Mouse (Mus musculus) embryonic facial prominence, embryonic 13.5 days (tissue): Measurements from ENCODE around the gene Tent5c. TPM values are rescaled to one million over a fixed set of nuclear protein-coding genes. Genes with fewer than 3 reads are reported as not detected.

Source experiments
- ATAC-seq: fragments of 200-750 bp; cut with Nextera tagmentation; 2 replicates; pipeline ENCODE4 v1.8.0; 2017; ENCODE audit warnings: low read depth; ENCODE audit not compliant: insufficient number of reproducible peaks, insufficient read depth, low FRiP score, low TSS enrichment
- H3K27ac ChIP-seq: fragments of 300-500 bp; sonication (generic); 2 replicates; pipeline ENCODE4 v1.5.1; 2015; ENCODE audit warnings: moderate library complexity, mild to moderate bottlenecking, inconsistent platforms
- H3K27me3 ChIP-seq: fragments of 300-500 bp; sonication (generic); 2 replicates; pipeline ENCODE4 v1.6.1; 2015; ENCODE audit warnings: mild to moderate bottlenecking, inconsistent platforms
- H3K36me3 ChIP-seq: fragments of 300-500 bp; sonication (generic); 2 replicates; pipeline ENCODE4 v1.6.1; 2015; ENCODE audit warnings: mild to moderate bottlenecking, inconsistent platforms
- H3K4me1 ChIP-seq: fragments of 300-500 bp; sonication (generic); 2 replicates; pipeline ENCODE4 v1.6.1; 2015; ENCODE audit warnings: inconsistent platforms
- H3K4me2 ChIP-seq: fragments of 300-500 bp; sonication (generic); 2 replicates; pipeline ENCODE4 v1.6.1; 2015; ENCODE audit warnings: moderate library complexity, mild to moderate bottlenecking, inconsistent platforms
- H3K4me3 ChIP-seq: fragments of 300-500 bp; sonication (generic); 2 replicates; pipeline ENCODE4 v1.5.1; 2015; ENCODE audit warnings: mild to moderate bottlenecking, inconsistent platforms
- H3K9ac ChIP-seq: fragments of 300-500 bp; sonication (generic); 2 replicates; pipeline ENCODE4 v1.6.1; 2015; ENCODE audit warnings: mild to moderate bottlenecking, inconsistent platforms
- H3K9me3 ChIP-seq: fragments of 300-500 bp; sonication (generic); 2 replicates; pipeline ENCODE4 v1.6.1; 2016; ENCODE audit warnings: inconsistent platforms
- WGBS: fragments of 180-500 bp; shearing (Covaris S2); methylation state at CpG from one replicate; pipeline ENCODE4 v1.1.7; 2015; ENCODE audit warnings: mixed read lengths; 5-methylcytosine and 5-hydroxymethylcytosine counted together
- polyA plus RNA-seq: library from polyadenylated mRNA; unstranded; fragments of >200 nt; fragmentation: Nextera tagmentation; extraction: Ambion mirVana; gene quantifications from 2 replicates; pipeline ENCODE4 v1.2.1, GENCODE M21; 2015

Gene Tent5c
- 4.8 and 6.1 TPM in 2 replicates for polyA plus RNA-seq

DNA sequence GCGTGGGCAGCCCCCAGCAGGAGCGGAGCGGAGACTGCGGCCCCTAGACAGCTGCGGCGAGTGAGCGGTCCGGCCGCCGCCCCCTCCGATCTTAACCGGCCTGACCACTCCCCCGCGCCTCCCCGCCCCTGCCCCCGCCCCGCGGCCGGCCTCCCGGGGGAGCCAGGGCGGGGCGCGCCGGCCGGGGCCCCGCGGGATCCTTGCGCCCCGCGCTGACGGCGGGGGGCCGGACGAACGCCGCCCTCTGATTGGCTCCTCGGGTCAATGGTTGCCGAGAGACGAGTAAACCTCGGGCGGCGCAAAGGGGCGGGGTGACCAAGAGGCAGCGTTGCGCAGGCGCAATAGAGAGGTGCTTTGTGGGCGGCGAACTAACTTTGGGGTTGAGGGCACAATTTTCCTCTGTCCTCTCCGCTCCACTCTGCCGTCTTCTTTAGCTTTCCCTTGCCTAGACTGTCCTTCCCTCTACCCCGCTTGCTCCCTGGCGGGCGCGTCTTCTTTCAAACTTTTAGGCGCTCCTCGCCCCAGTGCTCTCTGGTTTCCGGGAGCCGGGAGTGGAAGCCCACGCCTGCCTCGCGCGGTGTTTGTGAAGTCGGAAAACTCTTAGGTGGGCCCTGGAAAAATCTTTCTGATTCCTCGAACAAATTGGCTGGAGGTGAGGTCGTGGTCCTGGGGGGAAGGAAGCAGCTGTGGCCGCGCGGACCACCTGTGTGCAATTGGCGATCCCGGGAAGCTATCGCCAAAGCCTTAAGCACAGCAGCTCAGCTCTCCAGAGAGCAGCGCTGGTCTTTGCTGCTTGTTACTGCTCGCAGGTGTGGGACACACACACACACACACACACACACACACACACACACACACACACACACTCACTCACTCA lies at the start of gene Tent5c:
Gene Tent5c, minus strand, starts transcription at position 192 of the 877 bp plus-strand sequence.
- H3K9me3 ChIP-seq: no peaks in the 10 kb centered on the region
- peaks cover 56% of the 10 kb centered on the region for H3K27me3 ChIP-seq
- H3K4me1 ChIP-seq: peaks cover 13% of the 10 kb centered on the region
- peak within 1 kb of the TSS; percentile 74 for H3K9ac ChIP-seq
- H3K4me3 ChIP-seq: peak within 1 kb of the TSS; percentile 64
- under 1% methylated on average over 68 of the region's 73 CpGs for WGBS
- H3K36me3 ChIP-seq: no peaks in the 10 kb centered on the region
- ATAC-seq: peak; percentile 93
- peak within 1 kb of the TSS; percentile 98 for H3K4me2 ChIP-seq
- H3K27ac ChIP-seq: 0 out of 2 replicates have a peak within 1 kb of the TSS, but pooled peaks have one; percentile 44

DNA sequence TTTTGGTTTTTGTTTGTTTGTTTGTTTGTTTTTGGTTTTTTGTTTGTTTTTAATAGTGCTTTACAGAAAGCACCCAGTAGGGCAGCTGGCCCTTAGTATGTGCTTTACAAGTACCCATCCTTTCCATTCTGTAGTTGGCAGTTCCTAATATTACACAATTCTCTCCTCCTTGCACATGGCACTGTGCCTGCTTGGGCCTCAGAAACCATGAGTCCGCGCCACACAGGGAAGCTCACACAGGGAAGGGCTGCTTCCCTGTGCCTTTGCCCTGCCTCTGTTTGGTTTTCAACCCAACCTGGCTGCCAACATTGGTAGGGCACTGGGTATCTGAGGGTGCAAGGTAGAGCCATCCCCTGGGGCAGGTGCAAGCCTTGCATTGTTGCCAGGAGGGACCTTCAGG lies 47.6 kb upstream of the Tent5c start:
- Histone ChIP-seq H3K9me3 (no peaks in the 10 kb centered on the region), H3K27me3 (no peaks in the 10 kb centered on the region), H3K36me3 (no peaks in the 10 kb centered on the region), H3K4me3 (no peak overlapping the region), H3K27ac (no peak overlapping the region), H3K4me1 (no peaks in the 10 kb centered on the region), H3K4me2 (no peak overlapping the region), H3K9ac (no peak overlapping the region)
- no peak for ATAC-seq
- 94% methylated on average over 2 of the region's 2 CpGs for WGBS

DNA sequence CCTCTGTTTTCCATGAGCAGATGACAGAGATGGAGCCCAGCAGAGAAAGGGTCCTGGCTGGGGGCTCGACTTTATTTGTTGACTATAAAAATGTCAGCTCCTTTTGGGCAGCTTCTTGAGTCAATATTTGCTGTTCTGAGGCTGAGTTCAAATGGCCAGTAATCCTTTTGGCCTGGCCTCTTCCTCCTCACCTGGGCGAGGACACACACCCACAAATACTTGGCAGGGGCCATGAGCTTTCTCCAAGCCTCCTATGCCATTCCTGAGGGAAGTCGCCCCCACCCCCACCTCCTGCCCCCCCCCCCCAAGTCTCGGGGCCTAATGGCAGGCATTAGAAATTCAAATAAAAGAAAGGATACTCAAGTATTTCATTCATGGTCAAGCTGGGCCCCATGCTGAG lies 46.8 kb upstream of the Tent5c start:
- Histone ChIP-seq H3K36me3 (no peaks in the 10 kb centered on the region), H3K9ac (no peak overlapping the region), H3K9me3 (no peaks in the 10 kb centered on the region), H3K4me2 (no peak overlapping the region), H3K27ac (no peak overlapping the region), H3K4me1 (no peaks in the 10 kb centered on the region), H3K4me3 (no peak overlapping the region), H3K27me3 (no peaks in the 10 kb centered on the region)
- WGBS: 77% methylated on average over 4 of the region's 4 CpGs
- no peak for ATAC-seq

DNA sequence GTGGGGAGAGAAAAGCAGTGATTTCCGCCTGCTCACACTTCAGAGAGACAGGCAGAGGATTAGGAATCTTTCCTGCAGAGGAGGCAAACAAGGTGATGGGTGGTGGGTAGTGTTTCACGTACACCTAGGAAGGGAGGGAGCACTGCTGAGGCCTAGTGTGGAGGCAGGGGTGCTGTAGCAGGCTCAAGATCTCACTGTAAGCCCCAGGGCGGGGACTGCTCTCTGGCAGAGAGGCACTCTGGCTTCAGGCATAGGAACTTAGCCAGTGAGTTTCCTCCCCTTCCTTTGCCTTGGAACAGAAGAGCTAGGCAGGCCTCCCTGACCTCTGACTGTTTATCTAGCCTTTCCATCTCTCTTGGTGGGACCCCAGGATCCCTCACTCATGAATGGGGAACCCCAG lies 46.2 kb upstream of the Tent5c start:
- 42% methylated on average over 3 of the region's 3 CpGs for WGBS
- Histone ChIP-seq H3K4me3 (no peak overlapping the region), H3K9me3 (no peaks in the 10 kb centered on the region), H3K9ac (no peak overlapping the region), H3K4me2 (no peak overlapping the region), H3K4me1 (no peaks in the 10 kb centered on the region), H3K27me3 (no peaks in the 10 kb centered on the region), H3K36me3 (no peaks in the 10 kb centered on the region), H3K27ac (no peak overlapping the region)
- ATAC-seq: no peak

DNA sequence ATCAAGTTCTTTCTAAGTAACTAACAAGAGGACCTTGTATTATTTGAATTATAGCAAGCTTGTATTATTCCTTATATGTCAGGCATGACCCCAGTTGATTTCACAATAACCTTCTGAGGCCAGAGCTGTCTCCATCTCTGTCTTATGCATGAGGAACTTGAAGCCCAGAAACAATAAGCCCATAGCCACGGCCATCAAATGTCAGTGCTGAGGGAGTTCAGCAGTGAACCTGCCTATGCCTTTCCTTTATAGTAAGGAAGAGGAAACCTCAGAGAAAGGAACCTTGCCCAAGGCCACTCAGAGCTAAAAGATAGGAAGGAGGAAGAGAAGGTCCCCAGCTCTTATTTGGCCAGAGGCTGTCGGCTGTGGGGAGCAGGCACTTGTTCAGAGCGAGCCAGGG lies 45.3 kb upstream of the Tent5c start:
- no peaks in the 10 kb centered on the region for H3K27me3 ChIP-seq
- no peak overlapping the region for H3K4me2 ChIP-seq
- no peaks in the 10 kb centered on the region for H3K9me3 ChIP-seq
- no peak for ATAC-seq
- no peak overlapping the region for H3K4me3 ChIP-seq
- H3K36me3 ChIP-seq: no peaks in the 10 kb centered on the region
- 71% methylated on average over 3 of the region's 3 CpGs for WGBS
- no peaks in the 10 kb centered on the region for H3K4me1 ChIP-seq
- no peak overlapping the region for H3K9ac ChIP-seq
- H3K27ac ChIP-seq: no peak overlapping the region

DNA sequence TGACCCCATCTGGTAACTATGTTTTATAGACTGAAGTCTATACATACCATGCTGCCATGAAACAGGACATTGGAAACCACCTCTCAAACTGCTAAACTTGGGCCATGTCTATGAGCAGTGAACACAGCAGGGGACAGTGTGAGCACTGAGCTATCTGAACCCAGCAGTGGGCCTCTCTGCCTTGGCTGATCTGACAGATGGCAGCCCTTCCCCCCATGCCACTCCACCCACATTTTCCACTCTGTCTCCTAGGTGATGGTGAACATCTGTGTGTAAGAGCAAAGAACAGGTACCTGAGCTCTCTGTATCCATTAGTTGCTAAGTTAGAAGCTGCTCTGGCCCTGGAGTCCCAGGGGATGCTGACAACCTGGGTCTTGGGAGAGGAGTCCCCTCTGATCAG lies 44.3 kb upstream of the Tent5c start:
- H3K27ac ChIP-seq: no peak overlapping the region
- H3K4me3 ChIP-seq: no peak overlapping the region
- no peak for ATAC-seq
- H3K4me1 ChIP-seq: no peaks in the 10 kb centered on the region
- no peak overlapping the region for H3K4me2 ChIP-seq
- H3K36me3 ChIP-seq: no peaks in the 10 kb centered on the region
- no peaks in the 10 kb centered on the region for H3K9me3 ChIP-seq
- H3K9ac ChIP-seq: no peak overlapping the region
- no peaks in the 10 kb centered on the region for H3K27me3 ChIP-seq

DNA sequence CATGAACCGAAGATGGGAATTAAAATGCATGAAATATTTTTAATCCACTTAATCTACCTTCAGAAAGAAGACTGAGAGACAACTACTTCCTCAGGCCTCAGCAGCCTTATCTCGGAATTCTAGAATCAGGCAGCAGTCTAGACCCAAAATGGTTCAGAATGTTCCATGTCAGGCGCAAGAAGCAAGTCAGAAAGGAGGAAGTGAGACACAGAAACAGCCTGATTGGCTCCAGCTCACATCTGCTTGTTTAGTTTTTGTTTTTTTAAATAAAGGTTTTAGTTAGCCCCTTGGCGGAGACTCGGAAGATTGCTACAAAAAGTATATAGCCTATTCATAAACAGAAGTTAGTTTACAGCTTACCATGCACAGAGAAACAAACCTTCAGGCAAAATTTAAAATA lies 41.8 kb upstream of the Tent5c start:
- H3K9ac ChIP-seq: no peak overlapping the region
- H3K27me3 ChIP-seq: no peaks in the 10 kb centered on the region
- no peaks in the 10 kb centered on the region for H3K9me3 ChIP-seq
- ATAC-seq: no peak
- no peak overlapping the region for H3K4me2 ChIP-seq
- 93% methylated on average over 5 of the region's 5 CpGs for WGBS
- H3K27ac ChIP-seq: no peak overlapping the region
- H3K36me3 ChIP-seq: no peaks in the 10 kb centered on the region
- no peak overlapping the region for H3K4me3 ChIP-seq
- H3K4me1 ChIP-seq: no peaks in the 10 kb centered on the region

DNA sequence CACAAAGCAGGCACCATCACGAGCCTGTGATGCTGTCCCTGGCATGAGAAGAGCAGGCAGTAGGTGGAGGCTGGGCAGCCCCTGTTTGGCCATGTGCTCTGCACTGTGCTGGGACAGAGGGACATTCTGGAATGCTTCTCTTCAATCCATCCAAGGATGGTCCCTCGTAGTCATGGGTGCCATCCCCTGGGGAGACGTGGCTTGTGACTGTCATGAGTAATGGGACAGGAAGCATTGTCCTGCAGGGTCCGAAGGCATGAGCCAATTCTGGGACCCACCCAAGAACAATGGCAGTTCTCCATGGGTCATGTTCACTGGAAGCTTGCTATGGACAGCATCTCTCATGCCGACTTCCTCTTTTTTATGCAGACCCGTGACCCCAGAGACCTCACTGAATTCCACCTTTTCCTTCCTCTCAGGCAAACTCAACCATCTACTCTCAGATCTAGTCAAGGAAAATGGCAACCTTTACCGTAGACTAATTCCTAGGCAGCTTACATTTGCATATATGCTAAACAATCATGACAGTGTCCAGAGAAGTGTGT lies 41.2 kb upstream of the Tent5c start:
- H3K27me3 ChIP-seq: no peaks in the 10 kb centered on the region
- 87% methylated on average over 7 of the region's 7 CpGs for WGBS

DNA sequence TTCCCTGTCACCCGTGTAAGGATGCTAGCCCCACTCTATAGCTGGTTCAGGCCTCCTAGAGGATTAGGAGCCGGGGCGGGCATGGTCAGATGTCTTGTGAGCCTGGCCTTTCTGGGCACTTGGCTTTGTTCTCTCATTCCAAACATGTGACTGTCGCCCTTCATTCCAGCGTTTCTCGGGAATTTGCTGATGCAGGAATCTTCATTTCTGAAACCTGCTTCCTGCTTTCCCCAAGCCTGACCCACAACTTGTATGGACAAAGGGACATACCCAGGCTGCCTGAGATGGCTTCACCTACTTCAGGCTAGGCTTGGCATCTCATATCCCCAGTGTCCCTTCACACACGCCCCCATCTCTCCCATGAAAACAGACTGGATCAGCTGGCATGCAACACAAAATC lies 33.5 kb upstream of the Tent5c start:
- no peak overlapping the region for H3K4me3 ChIP-seq
- no peaks in the 10 kb centered on the region for H3K36me3 ChIP-seq
- no peak overlapping the region for H3K4me2 ChIP-seq
- no peak overlapping the region for H3K27ac ChIP-seq
- no peaks in the 10 kb centered on the region for H3K4me1 ChIP-seq
- WGBS: 73% methylated on average over 7 of the region's 7 CpGs
- H3K9ac ChIP-seq: no peak overlapping the region
- H3K27me3 ChIP-seq: no peaks in the 10 kb centered on the region
- ATAC-seq: no peak
- no peaks in the 10 kb centered on the region for H3K9me3 ChIP-seq

More for the DNA sequence above, 41.2 kb upstream of the Tent5c start:
- Histone ChIP-seq H3K4me1 (no peaks in the 10 kb centered on the region), H3K4me2 (no peak overlapping the region), H3K9ac (no peak overlapping the region), H3K9me3 (no peaks in the 10 kb centered on the region), H3K36me3 (no peaks in the 10 kb centered on the region), H3K4me3 (no peak overlapping the region), H3K27ac (no peak overlapping the region)
- ATAC-seq: no peak

DNA sequence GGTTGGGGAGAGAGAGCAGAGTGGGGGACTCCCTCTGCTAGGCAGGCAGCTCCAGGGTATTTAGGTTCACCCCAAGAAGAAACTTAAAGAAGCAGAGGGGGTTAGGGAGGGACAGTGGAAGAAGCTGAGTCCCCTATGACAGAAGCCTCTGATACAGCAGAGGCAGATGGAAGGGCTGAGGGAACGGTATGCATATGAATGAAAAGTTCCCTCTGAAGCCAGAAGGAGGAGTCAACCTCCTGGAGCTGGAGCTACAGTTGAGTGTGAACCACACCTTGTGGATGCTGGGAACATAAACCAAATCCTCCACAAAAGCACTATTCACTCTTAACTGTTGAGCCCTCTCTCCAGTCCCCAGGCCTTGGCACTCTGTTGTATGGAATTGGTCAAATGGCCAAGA lies 32.5 kb upstream of the Tent5c start:
- Histone ChIP-seq H3K4me2 (no peak overlapping the region), H3K27ac (no peak overlapping the region), H3K27me3 (no peaks in the 10 kb centered on the region), H3K9me3 (no peaks in the 10 kb centered on the region), H3K36me3 (no peaks in the 10 kb centered on the region), H3K4me1 (no peaks in the 10 kb centered on the region), H3K9ac (no peak overlapping the region), H3K4me3 (no peak overlapping the region)
- whole genome bisulfite sequencing: 54% methylated on average over 1 of the region's 1 CpGs
- no peak for ATAC-seq

DNA sequence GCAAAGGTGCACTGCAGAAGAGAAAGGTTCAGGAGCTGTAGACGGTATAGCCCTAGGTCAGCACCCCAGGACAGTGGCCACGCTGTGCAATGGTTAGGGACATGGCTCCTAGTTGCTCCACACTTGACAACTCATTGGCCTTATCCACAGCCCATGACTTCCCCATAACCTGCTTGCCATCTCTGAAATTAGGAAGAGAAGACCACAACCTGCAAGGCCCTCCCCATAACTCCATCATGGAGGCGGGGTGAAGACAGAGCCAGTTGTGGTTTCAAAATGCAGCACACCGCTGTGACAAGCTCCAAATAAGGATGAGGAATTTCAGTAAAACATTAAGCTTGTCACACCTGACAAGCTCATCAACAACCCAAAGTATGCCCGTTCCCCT lies 26.6 kb upstream of the Tent5c start:
- Histone ChIP-seq H3K9ac (no peak overlapping the region), H3K4me1 (no peaks in the 10 kb centered on the region), H3K9me3 (no peaks in the 10 kb centered on the region), H3K27ac (no peak overlapping the region), H3K27me3 (no peaks in the 10 kb centered on the region), H3K36me3 (no peaks in the 10 kb centered on the region), H3K4me3 (no peak overlapping the region), H3K4me2 (no peak overlapping the region)
- ATAC-seq: no peak
- 84% methylated on average over 5 of the region's 5 CpGs for WGBS

DNA sequence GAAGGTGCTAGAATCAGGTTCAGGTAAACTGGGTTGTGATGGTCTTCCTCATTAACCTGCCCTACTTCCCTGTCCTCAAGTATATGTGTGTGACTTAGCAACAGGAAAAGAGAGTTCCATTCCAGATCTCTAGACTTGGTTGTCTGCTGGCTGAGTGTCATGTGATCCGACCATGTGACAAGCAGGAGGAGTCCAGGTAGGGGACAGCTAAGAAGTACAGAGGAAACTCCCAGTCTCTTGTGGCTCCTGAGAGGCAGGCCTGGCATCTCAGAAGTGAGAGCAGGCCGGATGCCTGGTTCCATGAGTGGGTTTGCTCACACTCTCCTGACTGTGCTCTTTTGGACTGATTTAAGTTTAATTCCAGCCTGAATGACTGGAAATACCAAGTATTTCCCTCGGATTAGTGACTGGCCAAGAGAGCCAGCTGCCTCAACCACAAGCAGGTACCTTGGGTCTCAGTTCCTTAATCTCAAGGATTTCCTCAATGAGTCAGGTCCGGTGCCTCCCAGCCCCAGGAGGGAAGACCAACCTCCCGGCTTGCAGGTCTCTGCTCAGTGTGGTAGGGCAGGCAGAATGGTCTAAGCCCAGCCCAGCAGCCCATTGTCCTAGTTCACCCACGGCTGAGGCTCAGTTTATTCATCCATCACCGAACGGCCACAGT lies 26.1 kb upstream of the Tent5c start:
- no peak overlapping the region for H3K4me2 ChIP-seq
- WGBS: 79% methylated on average over 8 of the region's 8 CpGs
- H3K36me3 ChIP-seq: no peaks in the 10 kb centered on the region
- H3K4me1 ChIP-seq: no peaks in the 10 kb centered on the region
- H3K4me3 ChIP-seq: no peak overlapping the region
- H3K9me3 ChIP-seq: no peaks in the 10 kb centered on the region
- H3K27me3 ChIP-seq: no peaks in the 10 kb centered on the region
- H3K9ac ChIP-seq: no peak overlapping the region
- H3K27ac ChIP-seq: no peak overlapping the region
- ATAC-seq: no peak
